Mouse (Mus musculus) liver, postnatal 0 days (tissue): ENCODE measurements around the gene Pip5kl1. TPM values are rescaled to one million over a fixed set of nuclear protein-coding genes. Genes with fewer than 3 reads are reported as not detected.

Experiments used
- ATAC-seq: fragments of 200-750 bp; cut with Nextera tagmentation; 2 replicates; pipeline ENCODE4 v1.8.0; 2017; ENCODE audit warnings: mild to moderate bottlenecking, moderate library complexity
- DNase-seq: peaks from one replicate; pipeline ENCODE4 v3.0.0-alpha.2; 2016
- H3K27ac ChIP-seq: fragments of 300-500 bp; sonication (generic); 2 replicates; pipeline ENCODE4 v1.5.1; 2014; ENCODE audit warnings: antibody characterized with exemption, moderate library complexity, mild to moderate bottlenecking, low read depth
- H3K27me3 ChIP-seq: fragments of 300-500 bp; sonication (generic); 2 replicates; pipeline ENCODE4 v1.6.1; 2014; ENCODE audit warnings: low read length, control low read depth, mixed read lengths; ENCODE audit not compliant: insufficient read depth
- H3K36me3 ChIP-seq: fragments of 300-500 bp; sonication (generic); replicated peaks from 2 replicates; pipeline ENCODE4 v1.6.1; 2014; ENCODE audit warnings: mild to moderate bottlenecking, control low read depth, low read length, moderate library complexity, mixed read lengths; ENCODE audit not compliant: insufficient read depth
- H3K4me1 ChIP-seq: fragments of 300-500 bp; sonication (generic); 2 replicates; pipeline ENCODE4 v1.6.1; 2014; ENCODE audit warnings: antibody characterized with exemption, mild to moderate bottlenecking, control low read depth; ENCODE audit not compliant: insufficient read depth
- H3K4me2 ChIP-seq: fragments of 300-500 bp; sonication (generic); 2 replicates; pipeline ENCODE4 v1.6.1; 2014; ENCODE audit warnings: low read depth, mild to moderate bottlenecking, low read length, moderate library complexity, mixed read lengths
- H3K4me3 ChIP-seq: fragments of 300-500 bp; sonication (generic); 2 replicates; pipeline ENCODE4 v1.5.1; 2014; ENCODE audit warnings: low read depth, low read length
- H3K9ac ChIP-seq: fragments of 300-500 bp; sonication (generic); replicated peaks from 2 replicates; pipeline ENCODE4 v1.6.1; 2014; ENCODE audit warnings: mild to moderate bottlenecking, moderate library complexity
- H3K9me3 ChIP-seq: fragments of 300-500 bp; sonication (generic); 2 replicates; pipeline ENCODE4 v1.6.1; 2016; ENCODE audit warnings: mild to moderate bottlenecking, control low read depth, low read length, mixed read lengths
- CTCF ChIP-seq: sonication (generic); IDR thresholded peaks from 2 replicates; pipeline ENCODE4 v1.5.1; 2016; ENCODE audit warnings: antibody characterized with exemption, low read depth
- EP300 ChIP-seq: IDR thresholded peaks from 2 replicates; pipeline ENCODE4 v1.6.1; 2016; ENCODE audit warnings: antibody characterized with exemption, low read depth, mild to moderate bottlenecking
- WGBS: fragments of 180-500 bp; shearing (Covaris S2); extraction: QIAGEN DNeasy Blood & Tissue Kit; methylation state at CpG from one replicate; pipeline ENCODE4 v1.1.7; 2014; ENCODE audit not compliant: insufficient replicate concordance; 5-methylcytosine and 5-hydroxymethylcytosine counted together
- polyA plus RNA-seq: library from polyadenylated mRNA; unstranded; fragments of >200 nt; fragmentation: Nextera tagmentation; extraction: Ambion mirVana; gene quantifications from 2 replicates; pipeline ENCODE4 v1.2.1, GENCODE M21; 2015

The Pip5kl1 gene
- polyA plus RNA-seq, 1 experiment from 2014 or later, result not detected

DNA sequence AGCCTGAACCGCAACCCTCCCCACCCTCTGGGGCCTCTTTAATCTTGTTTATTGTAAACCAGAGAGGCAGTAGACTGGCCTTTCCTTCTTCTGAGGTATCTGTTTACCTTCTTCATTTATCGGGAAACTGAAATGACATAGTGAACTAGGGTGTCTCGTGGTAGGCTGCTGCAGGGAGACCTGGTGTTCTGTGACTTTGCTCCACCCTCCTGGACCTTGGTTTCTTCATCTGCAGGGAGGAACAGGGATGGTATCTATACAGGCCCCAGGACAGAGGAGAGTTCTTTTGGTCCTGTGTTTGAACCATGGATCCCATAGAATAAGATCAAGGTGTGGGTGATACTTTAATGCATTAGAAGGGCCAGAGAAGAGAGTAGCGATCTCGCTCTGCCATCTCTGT, 23.4 kb upstream of the Pip5kl1 start:
- TF ChIP-seq EP300, result no peak
- no peak for TF ChIP-seq CTCF
- no peak overlapping the region for H3K4me3 ChIP-seq
- H3K9ac ChIP-seq, result no peak overlapping the region
- no peak overlapping the region for H3K4me2 ChIP-seq
- 76% methylated on average over 5 of the region's 5 CpGs for WGBS
- no peak overlapping the region for H3K27ac ChIP-seq
- no peaks in the 10 kb centered on the region for H3K36me3 ChIP-seq
- peaks cover 7% of the 10 kb centered on the region; the same call in 1 of the 2 replicates for H3K4me1 ChIP-seq
- ATAC-seq, result no peak
- no peaks in the 10 kb centered on the region for H3K9me3 ChIP-seq
- no peaks in the 10 kb centered on the region for H3K27me3 ChIP-seq
- DNase-seq, result no peak

DNA sequence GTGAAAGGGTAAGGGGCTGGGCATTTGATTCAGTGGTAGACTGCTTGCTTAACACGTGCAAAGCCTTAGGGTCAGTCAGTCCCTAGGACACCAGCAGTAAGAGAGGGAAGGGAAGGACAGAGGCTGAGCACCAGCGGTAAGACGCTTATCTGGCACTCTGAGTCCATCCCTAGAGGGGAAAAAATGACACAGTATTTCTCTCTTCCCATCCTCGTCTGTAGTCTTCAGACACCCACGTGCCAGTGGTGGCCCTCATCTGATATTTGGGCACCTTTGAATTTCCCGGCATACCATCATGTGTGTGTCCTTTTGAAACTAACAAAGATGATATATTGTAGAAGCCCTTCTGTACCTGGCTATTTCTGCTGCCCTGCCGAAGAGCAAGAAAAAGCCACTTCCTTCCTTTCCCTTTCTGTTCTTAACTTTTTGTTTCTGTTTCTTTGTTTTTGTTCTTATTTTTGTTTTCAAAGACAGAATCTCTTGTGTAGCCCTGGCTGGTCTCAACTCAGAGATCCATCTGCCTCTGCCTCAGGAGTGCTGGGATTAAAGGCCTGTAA, 20.9 kb upstream of the Pip5kl1 start:
- Histone ChIP-seq H3K4me2 (peak overlapping the region; percentile 10), H3K4me3 (no peak overlapping the region), H3K27me3 (no peaks in the 10 kb centered on the region), H3K9ac (no peak overlapping the region), H3K4me1 (peaks cover under 1% of the 10 kb centered on the region; the same call in 1 of the 2 replicates), H3K27ac (0 out of 2 replicates have a peak overlapping the region, but pooled peaks have one; percentile 1), H3K36me3 (peaks cover 2% of the 10 kb centered on the region; the same call in 1 of the 2 replicates), H3K9me3 (no peaks in the 10 kb centered on the region)
- DNase-seq, result no peak
- ATAC-seq, result no peak
- TF ChIP-seq CTCF (no peak), EP300 (no peak)
- 22% methylated on average over 7 of the region's 7 CpGs for WGBS

DNA sequence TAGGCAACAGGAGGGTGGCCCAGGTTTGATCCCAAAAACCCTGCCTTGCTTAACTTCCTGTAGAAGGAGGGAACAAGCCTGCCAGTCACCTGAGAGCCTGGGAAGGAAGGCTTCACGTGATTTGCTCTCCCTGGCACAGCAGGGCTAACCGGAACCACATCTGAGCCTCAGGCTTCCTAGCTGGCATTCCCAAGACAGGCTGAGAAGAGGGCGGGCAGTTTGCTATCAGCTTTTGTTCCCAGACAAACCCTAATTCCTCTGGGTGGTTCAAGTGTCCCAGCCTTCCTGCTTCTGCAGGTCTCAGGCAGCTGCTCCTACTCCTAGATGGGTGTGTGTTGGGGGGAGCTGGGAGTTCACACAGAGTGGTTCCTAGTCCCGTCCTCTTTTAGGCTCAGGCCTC, 19.1 kb upstream of the Pip5kl1 start:
- H3K4me3 ChIP-seq, result no peak overlapping the region
- no peaks in the 10 kb centered on the region for H3K4me1 ChIP-seq
- 69% methylated on average over 4 of the region's 4 CpGs for WGBS
- no peaks in the 10 kb centered on the region for H3K27me3 ChIP-seq
- no peak overlapping the region for H3K27ac ChIP-seq
- TF ChIP-seq EP300 (no peak), CTCF (no peak)
- H3K4me2 ChIP-seq, result no peak overlapping the region
- H3K36me3 ChIP-seq, result peaks cover 10% of the 10 kb centered on the region; the same call in 1 of the 2 replicates
- DNase-seq (no peak), ATAC-seq (no peak)
- H3K9ac ChIP-seq, result no peak overlapping the region
- no peaks in the 10 kb centered on the region for H3K9me3 ChIP-seq

DNA sequence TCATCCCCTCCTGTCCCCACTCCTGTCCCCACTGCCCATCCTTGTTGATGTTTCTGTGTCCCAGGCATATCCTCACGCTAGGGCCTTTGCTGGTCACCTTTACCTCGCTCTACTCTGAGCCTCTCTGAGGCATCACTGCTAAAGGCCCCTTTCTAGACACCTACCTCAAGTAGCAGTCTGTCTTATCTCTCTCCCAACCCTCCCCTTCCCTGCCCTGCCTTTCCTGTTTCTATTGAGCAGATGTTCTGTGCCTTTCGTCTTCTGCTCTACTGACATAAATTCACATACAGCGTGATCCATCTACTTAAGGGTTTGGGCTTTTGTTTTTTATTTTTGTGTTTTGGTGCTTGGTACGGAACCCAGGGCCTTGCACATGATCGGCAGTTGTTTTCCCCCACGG, 18.6 kb upstream of the Pip5kl1 start:
- no peaks in the 10 kb centered on the region for H3K4me1 ChIP-seq
- DNase-seq, result no peak
- H3K4me3 ChIP-seq, result no peak overlapping the region
- TF ChIP-seq CTCF (no peak), EP300 (no peak)
- peaks cover 10% of the 10 kb centered on the region; the same call in 1 of the 2 replicates for H3K36me3 ChIP-seq
- H3K9me3 ChIP-seq, result no peaks in the 10 kb centered on the region
- H3K9ac ChIP-seq, result no peak overlapping the region
- WGBS, result 57% methylated on average over 7 of the region's 7 CpGs
- H3K27me3 ChIP-seq, result no peaks in the 10 kb centered on the region
- no peak for ATAC-seq
- no peak overlapping the region for H3K27ac ChIP-seq
- H3K4me2 ChIP-seq, result no peak overlapping the region

DNA sequence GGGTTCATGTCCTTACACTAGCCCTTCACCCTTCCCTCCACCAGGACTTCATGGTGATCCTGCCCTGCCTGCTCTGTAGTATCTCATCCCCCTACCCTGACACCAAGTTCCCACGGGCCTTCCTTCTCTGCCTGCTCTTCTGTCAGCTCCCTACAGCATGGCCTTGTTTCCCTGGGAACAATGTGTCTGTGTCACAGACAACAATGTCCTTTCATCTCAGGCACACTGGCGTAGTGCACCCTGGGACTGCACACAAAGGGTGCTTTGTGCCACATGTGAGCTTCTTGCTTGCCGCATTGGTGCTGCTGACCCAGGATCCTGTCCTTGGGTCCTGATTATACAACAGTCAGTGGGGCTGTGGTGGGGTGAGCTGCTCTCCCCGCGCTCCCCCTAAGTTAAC, 15.0 kb upstream of the Pip5kl1 start:
- TF ChIP-seq EP300, result no peak
- no peak for TF ChIP-seq CTCF
- no peaks in the 10 kb centered on the region for H3K4me1 ChIP-seq
- H3K9ac ChIP-seq, result no peak overlapping the region
- H3K9me3 ChIP-seq, result no peaks in the 10 kb centered on the region
- 83% methylated on average over 5 of the region's 5 CpGs for WGBS
- peaks cover 17% of the 10 kb centered on the region; the same call in 1 of the 2 replicates for H3K36me3 ChIP-seq
- no peak for DNase-seq
- no peak overlapping the region for H3K27ac ChIP-seq
- no peak overlapping the region for H3K4me2 ChIP-seq
- no peak overlapping the region for H3K4me3 ChIP-seq
- H3K27me3 ChIP-seq, result no peaks in the 10 kb centered on the region
- ATAC-seq, result no peak

DNA sequence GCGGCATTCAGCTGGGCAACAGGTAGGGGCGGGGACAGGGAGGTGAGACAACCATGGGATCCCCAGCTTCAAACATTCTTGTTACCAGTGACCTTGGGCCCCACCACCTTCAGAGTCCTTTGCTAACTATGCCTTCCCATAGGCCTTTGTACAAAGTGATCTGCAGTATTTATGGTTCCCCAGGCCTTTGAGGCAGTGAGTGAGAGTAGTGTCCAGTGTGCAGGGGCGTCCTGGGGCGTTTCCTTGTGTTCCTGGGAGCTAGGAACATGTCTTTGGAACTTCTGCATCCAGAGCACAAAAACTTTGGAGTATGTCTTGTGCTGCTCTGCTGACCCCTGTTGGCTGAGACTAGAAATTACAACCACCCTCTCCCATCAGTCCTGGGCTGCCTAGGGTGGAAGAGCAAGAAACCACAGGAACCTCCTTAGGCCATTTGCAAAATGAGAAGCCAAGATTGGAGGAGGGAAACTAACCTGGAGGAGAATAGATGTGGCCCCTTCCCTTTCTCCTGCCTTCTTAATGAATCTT, 8.0 kb upstream of the Pip5kl1 start:
- WGBS, result 31% methylated on average over 4 of the region's 4 CpGs
- H3K4me1 ChIP-seq, result peaks cover 4% of the 10 kb centered on the region; the same call in 1 of the 2 replicates
- no peaks in the 10 kb centered on the region for H3K9me3 ChIP-seq
- ATAC-seq, result no peak
- peak; percentile 70 for DNase-seq
- TF ChIP-seq CTCF, result peak; percentile 91
- TF ChIP-seq EP300, result no peak
- peaks cover 25% of the 10 kb centered on the region; the same call in 1 of the 2 replicates for H3K36me3 ChIP-seq
- no peak overlapping the region for H3K9ac ChIP-seq
- no peak overlapping the region for H3K4me3 ChIP-seq
- H3K4me2 ChIP-seq, result no peak overlapping the region
- no peak overlapping the region for H3K27ac ChIP-seq
- H3K27me3 ChIP-seq, result no peaks in the 10 kb centered on the region

DNA sequence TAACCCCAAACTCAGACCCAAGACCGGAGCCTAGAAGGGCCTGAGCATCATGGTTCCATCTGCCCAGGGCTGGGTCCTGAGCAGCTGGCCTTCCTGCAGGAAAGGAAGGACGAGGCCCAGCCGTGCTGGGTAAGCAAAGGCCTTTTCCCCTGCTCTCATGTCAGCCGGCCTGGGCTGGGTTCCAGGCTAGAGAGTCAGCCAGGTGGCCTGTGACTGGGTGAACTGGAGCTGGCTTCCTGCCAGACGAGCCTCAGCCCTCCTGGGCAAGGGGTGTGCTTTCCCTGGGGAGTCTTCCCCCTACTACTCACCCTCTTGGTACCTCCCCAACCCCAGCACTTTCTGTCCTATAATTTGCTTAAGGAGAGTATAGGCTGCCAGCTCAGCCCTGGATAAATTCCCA, 6.4 kb upstream of the Pip5kl1 start:
- no peak overlapping the region for H3K9ac ChIP-seq
- no peaks in the 10 kb centered on the region for H3K27me3 ChIP-seq
- no peak overlapping the region for H3K27ac ChIP-seq
- H3K4me2 ChIP-seq, result no peak overlapping the region
- 55% methylated on average over 5 of the region's 5 CpGs for WGBS
- DNase-seq (no peak), ATAC-seq (no peak)
- H3K36me3 ChIP-seq, result peaks cover 28% of the 10 kb centered on the region
- no peak overlapping the region for H3K4me3 ChIP-seq
- H3K9me3 ChIP-seq, result no peaks in the 10 kb centered on the region
- TF ChIP-seq EP300 (no peak), CTCF (no peak)
- H3K4me1 ChIP-seq, result peaks cover 7% of the 10 kb centered on the region; the same call in 1 of the 2 replicates
